25 mouse cellular contexts compared by ENCODE assay signal in genomic region chr16:97991517-97991916, GRCm38 (mm10). TPM values are rescaled to one million over a fixed set of nuclear protein-coding genes. Genes with fewer than 3 reads are reported as not detected.
DNase-seq lines count a peak whose midpoint lies in the region; ATAC-seq and TF ChIP-seq lines count a peak whose summit lies in the region.
"Had no signal": no experiment of that assay in that cellular context is flagged by ENCODE, and none has a peak within 500 bp of the region (broad histone marks: within the 10 kb centered on the region; RNA-seq: fewer than 3 reads in every experiment).

No protein-coding gene starts in this region.

- no peak for ATAC-seq in erythroid progenitor cell, adult 5-6 weeks (replicated peaks; ENCODE audit: low FRiP score, poor library complexity, severe bottlenecking)
- ATAC-seq: forebrain, embryonic 16.5 days; hindbrain, embryonic 16.5 days; intestine, embryonic 15.5 days; midbrain, embryonic 13.5 days had no signal

- peak; percentile 30; the same call in 1 of the 2 replicates for TF ChIP-seq CTCF in gastrocnemius, adult 2 months (IDR thresholded peaks at IDR 0.05)
- TF ChIP-seq CTCF in layer of hippocampus, adult 2 months (conservative IDR thresholded peaks at IDR 0.05) = peak; percentile 40

- DNase-seq in gastrocnemius, adult 2 months = no peak
- DNase-seq in gastrocnemius, postnatal 14 days = no peak
- DNase-seq in layer of hippocampus, adult 2 months (ENCODE audit: low spot score in 2 of 2) = no peak
- no peak for DNase-seq in layer of hippocampus, postnatal 10 days (ENCODE audit: low spot score in 2 of 2)
- peak; percentile 46 for DNase-seq in 416B (ENCODE audit: low read depth)
- peak; percentile 6 for DNase-seq in NIH3T3 (ENCODE audit: low read depth)
- no peak for DNase-seq in adrenal gland, postnatal 10 days
- DNase-seq: adrenal gland, adult 2 months; cerebellum, adult 11-12 months; cerebellum, postnatal 10 days; gastrocnemius, postnatal 25 days; heart, postnatal 10 days; lung, postnatal 14 days; right cerebral cortex, postnatal 14 days; spleen, adult 18-20 months; thymus, postnatal 14 days had no signal

- H3K27ac ChIP-seq in gastrocnemius, adult 2 months = no peak overlapping the region
- H3K27ac ChIP-seq in layer of hippocampus, adult 2 months = no peak overlapping the region
- H3K27ac ChIP-seq: embryonic facial prominence, embryonic 10.5 days; forebrain, embryonic 10.5 days; hindbrain, embryonic 10.5 days; intestine, embryonic 15.5 days; limb, embryonic 12.5 days; midbrain, embryonic 13.5 days had no signal

- intact Hi-C loops in gastrocnemius, adult 2 months (cut with DNase I) = loop anchor here (10.0 kb wide), 1 partner anchor 187 kb away; no protein-coding TSS in a partner anchor
- intact Hi-C loops in gastrocnemius, postnatal 14 days (cut with DNase I; ENCODE audit: low total_unique reads) = no loop called here

- no peak overlapping the region for H3K4me3 ChIP-seq in gastrocnemius, adult 2 months
- H3K4me3 ChIP-seq in layer of hippocampus, adult 2 months = no peak overlapping the region
- H3K4me3 ChIP-seq: embryonic facial prominence, embryonic 10.5 days; forebrain, embryonic 10.5 days; hindbrain, embryonic 10.5 days; intestine, embryonic 15.5 days; limb, embryonic 12.5 days; midbrain, embryonic 13.5 days had no signal

RNA-seq across cellular contexts. Expression of gene B230307C23Rik, which starts 5.6 kb away (rescaled TPM):
- total RNA-seq in gastrocnemius, adult 2 months (2021) = 1 to 10 TPM; 4.2 to 6.3 TPM
- total RNA-seq in gastrocnemius, postnatal 14 days (2021) = 1 to 10 TPM; 5.4 to 5.5 TPM
- total RNA-seq in layer of hippocampus, adult 2 months (2021) = 10 to 100 TPM; 24.0 to 25.4 TPM
- total RNA-seq in layer of hippocampus, postnatal 10 days (2021) = 10 to 100 TPM; 18.8 to 30.4 TPM
- total RNA-seq in adrenal gland, postnatal 10 days (2021) = 10 to 100 TPM; 27.0 to 29.7 TPM
- 9.0 and 14.3 TPM in 2 replicates for total RNA-seq in erythroid progenitor cell, adult 5-6 weeks (2015; ENCODE audit: low replicate concordance)
- total RNA-seq in erythroid progenitor cell, adult 5-6 weeks (2017; ENCODE audit: low replicate concordance) = 19.8 and 25.7 TPM in 2 replicates

RNA-seq across cellular contexts. Expression of gene Zbtb21, which starts 29.1 kb away (rescaled TPM):
- total RNA-seq in gastrocnemius, adult 2 months (2021) = 1 to 10 TPM; 7.4 to 9.1 TPM
- total RNA-seq in gastrocnemius, postnatal 14 days (2021) = 1 to 10 TPM; 7.7 to 7.8 TPM
- 10 to 100 TPM; 30.0 to 30.7 TPM for total RNA-seq in layer of hippocampus, adult 2 months (2021)
- 10 to 100 TPM; 23.9 TPM for total RNA-seq in layer of hippocampus, postnatal 10 days (2021)
- total RNA-seq in adrenal gland, postnatal 10 days (2021) = 10 to 100 TPM; 25.5 to 29.6 TPM
- 1.7 and 5.0 TPM in 2 replicates for total RNA-seq in erythroid progenitor cell, adult 5-6 weeks (2015; ENCODE audit: low replicate concordance)
- total RNA-seq in erythroid progenitor cell, adult 5-6 weeks (2017; ENCODE audit: low replicate concordance) = 18.7 and 38.0 TPM in 2 replicates

RNA-seq across cellular contexts. Expression of gene C2cd2, which starts 29.1 kb away (rescaled TPM):
- 100 to 1,000 TPM; 203 to 277 TPM for total RNA-seq in gastrocnemius, adult 2 months (2021)
- total RNA-seq in gastrocnemius, postnatal 14 days (2021) = 100 to 1,000 TPM in 1 of 2 experiments, 10 to 100 TPM in 1; 83.9 to 109 TPM
- total RNA-seq in layer of hippocampus, adult 2 months (2021) = 10 to 100 TPM; 15.8 to 20.1 TPM
- total RNA-seq in layer of hippocampus, postnatal 10 days (2021) = 10 to 100 TPM; 22.1 to 26.3 TPM
- total RNA-seq in adrenal gland, postnatal 10 days (2021) = 10 to 100 TPM; 35.3 to 39.4 TPM
- 10.8 and 13.0 TPM in 2 replicates for total RNA-seq in erythroid progenitor cell, adult 5-6 weeks (2015; ENCODE audit: low replicate concordance)
- total RNA-seq in erythroid progenitor cell, adult 5-6 weeks (2017; ENCODE audit: low replicate concordance) = 19.0 and 26.6 TPM in 2 replicates

Comparison
In these comparisons a context has a peak if more than half of its experiments do, and no peak if none do; other contexts are left out.
1. DNase-seq: peak in 416B (single experiment) and NIH3T3 (single experiment); none in gastrocnemius, adult 2 months (single experiment), gastrocnemius, postnatal 14 days (single experiment), layer of hippocampus, adult 2 months (0 of 2), layer of hippocampus, postnatal 10 days (0 of 2) and adrenal gland, postnatal 10 days (single experiment).